Mouse (Mus musculus): ENCODE results near the gene Unc13b.

- TF ChIP-seq CTCF (IDR thresholded peaks at IDR 0.05; ENCODE audit: borderline replicate concordance, extremely low read depth, insufficient read depth, insufficient read length) (no peak), POLR2A (IDR thresholded peaks at IDR 0.05; ENCODE audit: borderline replicate concordance, extremely low read depth, insufficient read depth, insufficient read length, poor library complexity, severe bottlenecking) (no peak)
Observed at GRCm38 (mm10) chr4:43065471-43065870, 6.7 kb downstream of the Unc13b start.

Data from brain, embryonic 14.5 days (tissue).